Mouse (Mus musculus) embryonic stem cell, embryonic (primary cell): Measurements from ENCODE around the gene Vat1l.

Source experiments
- CTCF ChIA-PET, 4 experiments: fragments of 300-600 bp in 2 of 4; fragments of 350-600 bp in 2 of 4; sonication (Branson Sonifier 250); formaldehyde crosslinking; loops; one replicate each; lab custom pipeline; 2022; ENCODE audit warnings: inconsistent platforms in 2 of 4; lab: Charles Lee
- POLR2A ChIA-PET, 4 experiments: fragments of 300-600 bp in 2 of 4; fragments of 350-600 bp in 2 of 4; sonication (Branson Sonifier 250); formaldehyde crosslinking; loops; one replicate each; lab custom pipeline; 2022; ENCODE audit warnings: antibody characterized with exemption in 4 of 4, inconsistent platforms in 1 of 4; lab: Charles Lee

Gene Vat1l

GRCm38 (mm10) chr8:114363656-114364055 lies 158.2 kb downstream of the Vat1l start:
- CTCF ChIA-PET = interaction anchor here (0.6 to 2.1 kb wide), 9 partner anchors 11 to 1029 kb away, joined by 3 to 10 read pairs (median 4); no protein-coding TSS in a partner anchor
- POLR2A ChIA-PET = interaction anchor here in 1 of 4 experiments (0.7 kb wide), 1 partner anchor 73 kb away, joined by 3 read pairs; no protein-coding TSS in a partner anchor

- POLR2A ChIA-PET = interaction anchor here in 3 of 4 experiments (0.6 to 1.2 kb wide), 10 partner anchors 15 to 597 kb away, joined by 3 read pairs; partner anchors contain the start of gene Wwox (in 1 of the 3)
- CTCF ChIA-PET = interaction anchor here (0.6 to 3.8 kb wide), 48 partner anchors 11 to 1128 kb away, joined by 3 to 44 read pairs (median 4); partner anchors contain the start of gene Wwox (in 3 of the 4)
These were observed 163.9 kb downstream of the Vat1l start for GRCm38 (mm10) chr8:114369038-114369976.

GRCm38 (mm10) chr8:114374390-114374789 lies 169.0 kb downstream of the Vat1l start:
- ChIA-PET CTCF (interaction anchor here in 1 of 4 experiments (1.0 to 1.8 kb wide), 2 partner anchors 8 to 11 kb away, joined by 3 to 5 read pairs; no protein-coding TSS in a partner anchor), POLR2A (interaction anchor here in 1 of 4 experiments (0.6 kb wide), 1 partner anchor 31 kb away, joined by 3 read pairs; no protein-coding TSS in a partner anchor)

GRCm38 (mm10) chr8:114384189-114384588 lies 178.8 kb downstream of the Vat1l start:
- ChIA-PET POLR2A (interaction anchor here in 3 of 4 experiments (0.6 to 2.4 kb wide), 4 partner anchors 14 to 625 kb away, joined by 3 to 9 read pairs (median 7); no protein-coding TSS in a partner anchor), CTCF (interaction anchor here in 2 of 4 experiments (0.6 to 1.2 kb wide), 4 partner anchors 12 to 310 kb away, joined by 3 read pairs; no protein-coding TSS in a partner anchor)

GRCm38 (mm10) chr8:114387494-114387893 lies 182.1 kb downstream of the Vat1l start:
- ChIA-PET CTCF (interaction anchor here in 2 of 4 experiments (0.6 to 1.5 kb wide), 4 partner anchors 16 to 185 kb away, joined by 3 to 5 read pairs (median 4); partner anchors contain the start of gene Wwox (in 1 of the 2)), POLR2A (interaction anchor here in 2 of 4 experiments (0.9 to 2.5 kb wide), 2 partner anchors 12 to 13 kb away, joined by 3 to 19 read pairs; no protein-coding TSS in a partner anchor)

- CTCF ChIA-PET = interaction anchor here (0.6 to 1.7 kb wide), 22 partner anchors 8 to 726 kb away, joined by 3 to 52 read pairs (median 5); partner anchors contain the start of gene Wwox (in 1 of the 4)
These were observed 185.2 kb downstream of the Vat1l start for GRCm38 (mm10) chr8:114390465-114391254.

GRCm38 (mm10) chr8:114398326-114398725 lies 192.9 kb downstream of the Vat1l start:
- ChIA-PET POLR2A (interaction anchor here in 3 of 4 experiments (0.6 to 3.6 kb wide), 9 partner anchors 8 to 41 kb away, joined by 4 to 58 read pairs (median 16); partner anchors contain the start of gene Wwox (in 2 of the 3)), CTCF (interaction anchor here in 3 of 4 experiments (0.7 to 3.6 kb wide), 3 partner anchors 8 kb away, joined by 3 to 52 read pairs (median 7); no protein-coding TSS in a partner anchor)

More at GRCm38 (mm10) chr8:114390465-114391254, 185.2 kb downstream of the Vat1l start:
- POLR2A ChIA-PET = interaction anchor here in 3 of 4 experiments (0.6 to 1.7 kb wide), 19 partner anchors 9 to 310 kb away, joined by 3 to 58 read pairs (median 4); partner anchors contain the start of gene Wwox (in 1 of the 3)

- POLR2A ChIA-PET = interaction anchor here (0.6 to 3.6 kb wide), 12 partner anchors 9 to 1168 kb away, joined by 3 to 58 read pairs (median 10); partner anchors contain the start of gene Wwox (in 2 of the 4)
These were observed 193.9 kb downstream of the Vat1l start for GRCm38 (mm10) chr8:114399273-114399672.

GRCm38 (mm10) chr8:114401679-114402078 lies 196.3 kb downstream of the Vat1l start:
- CTCF ChIA-PET = interaction anchor here in 1 of 4 experiments (1.4 to 3.6 kb wide), 2 partner anchors 11 to 38 kb away, joined by 4 to 52 read pairs; partner anchors contain the start of gene Wwox
- POLR2A ChIA-PET = interaction anchor here in 2 of 4 experiments (0.6 to 3.6 kb wide), 4 partner anchors 11 to 37 kb away, joined by 3 to 56 read pairs (median 22); partner anchors contain the start of gene Wwox (in 1 of the 2)

More at GRCm38 (mm10) chr8:114399273-114399672, 193.9 kb downstream of the Vat1l start:
- CTCF ChIA-PET = interaction anchor here in 2 of 4 experiments (0.5 to 3.6 kb wide), 8 partner anchors 9 to 1429 kb away, joined by 3 to 52 read pairs (median 5); partner anchors contain the start of gene Wwox (in 1 of the 2)

GRCm38 (mm10) chr8:114411421-114411820 lies 206.0 kb downstream of the Vat1l start:
- CTCF ChIA-PET = interaction anchor here in 1 of 4 experiments (1.1 kb wide), 1 partner anchor 42 kb away, joined by 3 read pairs; no protein-coding TSS in a partner anchor
- POLR2A ChIA-PET = interaction anchor here in 2 of 4 experiments (0.6 to 1.0 kb wide), 2 partner anchors 21 to 132 kb away, joined by 3 to 6 read pairs; no protein-coding TSS in a partner anchor

- CTCF ChIA-PET = interaction anchor here in 2 of 4 experiments (1.3 to 1.4 kb wide), 2 partner anchors 20 to 22 kb away, joined by 3 to 4 read pairs; partner anchors contain the start of gene Wwox (in 1 of the 2)
- POLR2A ChIA-PET = no interaction called here
These were observed 212.4 kb downstream of the Vat1l start, which contains the start of gene Clec3a for GRCm38 (mm10) chr8:114417786-114418185. Gene Clec3a (plus strand): TSS chr8:114418086.

GRCm38 (mm10) chr8:114418486-114418885 lies 213.1 kb downstream of the Vat1l start:
- POLR2A ChIA-PET = no interaction called here
- CTCF ChIA-PET = interaction anchor here in 1 of 4 experiments (1.3 kb wide), 1 partner anchor 21 kb away, joined by 4 read pairs; the partner anchor contains the start of gene Wwox

- ChIA-PET POLR2A (no interaction called here), CTCF (interaction anchor here in 1 of 4 experiments (1.2 kb wide), 1 partner anchor 21 kb away, joined by 4 read pairs; no protein-coding TSS in a partner anchor)
These were observed 213.5 kb downstream of the Vat1l start for GRCm38 (mm10) chr8:114418904-114419303.

GRCm38 (mm10) chr8:114421544-114421943 lies 216.1 kb downstream of the Vat1l start:
- CTCF ChIA-PET = interaction anchor here in 3 of 4 experiments (0.7 to 1.3 kb wide), 3 partner anchors 16 to 17 kb away, joined by 4 to 5 read pairs (median 5); no protein-coding TSS in a partner anchor
- POLR2A ChIA-PET = interaction anchor here in 1 of 4 experiments (1.3 kb wide), 1 partner anchor 21 kb away, joined by 3 read pairs; no protein-coding TSS in a partner anchor
